Mouse (Mus musculus) myocyte (in vitro differentiated cells): Measurements from ENCODE around the gene Zdhhc17. TPM values are rescaled to one million over a fixed set of nuclear protein-coding genes. Genes with fewer than 3 reads are reported as not detected.

ENCODE experiments used
- H3K27me3 ChIP-seq: one replicate; pipeline ENCODE4 v1.6.1; 2011; ENCODE audit not compliant: control insufficient read depth, insufficient read depth, insufficient read length
- H3K36me3 ChIP-seq: one replicate; pipeline ENCODE4 v1.6.1; 2011; ENCODE audit not compliant: control insufficient read depth, insufficient read depth
- H3K4me2 ChIP-seq: one replicate; pipeline ENCODE4 v1.6.1; 2011; ENCODE audit warnings: low read depth, control low read depth
- H3K4me3 ChIP-seq: one replicate; pipeline ENCODE4 v1.5.1; 2011; ENCODE audit warnings: mild to moderate bottlenecking, control low read depth, moderate library complexity
- H3K79me2 ChIP-seq: one replicate; pipeline ENCODE4 v1.6.1; 2011; ENCODE audit not compliant: control insufficient read depth, insufficient read depth
- H3ac ChIP-seq: one replicate; pipeline ENCODE4 v1.6.1; 2011; ENCODE audit not compliant: control insufficient read depth, insufficient read length
- CEBPB ChIP-seq: IDR thresholded peaks from 2 replicates; pipeline ENCODE4 v1.6.1; 2011; ENCODE audit warnings: mild to moderate bottlenecking, moderate library complexity; ENCODE audit not compliant: poor library complexity, insufficient read depth, severe bottlenecking
- E2F4 ChIP-seq: IDR thresholded peaks from one replicate; pipeline ENCODE4 v1.6.1; 2011; ENCODE audit warnings: mild to moderate bottlenecking, control low read depth, moderate library complexity; ENCODE audit not compliant: insufficient read depth
- MAX ChIP-seq: IDR thresholded peaks from one replicate; pipeline ENCODE4 v1.6.1; 2011; ENCODE audit warnings: low read depth, mild to moderate bottlenecking, control low read depth
- MYOD1 ChIP-seq, 3 experiments: IDR thresholded peaks; one replicate each; pipeline ENCODE4 v1.6.1; 2011; ENCODE audit warnings: control low read depth in 2 of 3, low read depth in 2 of 3, mild to moderate bottlenecking in 2 of 3, moderate library complexity in 1 of 3; ENCODE audit not compliant: insufficient read length in 2 of 3, control insufficient read depth in 1 of 3
- MYOG ChIP-seq, 3 experiments: IDR thresholded peaks; one replicate each; pipeline ENCODE4 v1.6.1; 2011; ENCODE audit warnings: control low read depth in 2 of 3, low read depth in 2 of 3, mild to moderate bottlenecking in 2 of 3; ENCODE audit not compliant: insufficient read length in 2 of 3, control insufficient read depth in 1 of 3, insufficient read depth in 1 of 3
- POLR2A ChIP-seq: IDR thresholded peaks from one replicate; pipeline ENCODE4 v1.6.1; 2011; ENCODE audit warnings: low read depth, mild to moderate bottlenecking, control low read depth, moderate library complexity; ENCODE audit not compliant: insufficient read length
- POLR2AphosphoS2 ChIP-seq: IDR thresholded peaks from one replicate; pipeline ENCODE4 v1.6.1; 2011; ENCODE audit warnings: low read depth, control low read depth; ENCODE audit not compliant: insufficient read length
- REST ChIP-seq: IDR thresholded peaks from one replicate; pipeline ENCODE4 v1.6.1; 2011; ENCODE audit warnings: mild to moderate bottlenecking, control low read depth, moderate library complexity; ENCODE audit not compliant: insufficient read depth, insufficient read length
- SRF ChIP-seq: IDR thresholded peaks from one replicate; pipeline ENCODE4 v1.6.1; 2011; ENCODE audit warnings: low read depth; ENCODE audit not compliant: control insufficient read depth, insufficient read length
- TCF12 ChIP-seq: IDR thresholded peaks from one replicate; pipeline ENCODE4 v1.6.1; 2011; ENCODE audit warnings: mild to moderate bottlenecking, control low read depth; ENCODE audit not compliant: poor library complexity, insufficient read depth, severe bottlenecking
- TCF3 ChIP-seq: IDR thresholded peaks from one replicate; pipeline ENCODE4 v1.6.1; 2011; ENCODE audit warnings: low read depth, control low read depth; ENCODE audit not compliant: insufficient read length
- USF1 ChIP-seq: IDR thresholded peaks from one replicate; pipeline ENCODE4 v1.6.1; 2011; ENCODE audit warnings: low read depth, mild to moderate bottlenecking, control low read depth, moderate library complexity
- polyA plus RNA-seq: library from polyadenylated mRNA; unstranded; fragments of >200 nt; fragmentation: generic; extraction: Trizol; gene quantifications from one replicate; pipeline ENCODE4 v1.2.1, GENCODE M21; 2012; ENCODE audit warnings: missing spikeins

The Zdhhc17 gene
- polyA plus RNA-seq, 1 experiment, result 6.6 TPM

DNA sequence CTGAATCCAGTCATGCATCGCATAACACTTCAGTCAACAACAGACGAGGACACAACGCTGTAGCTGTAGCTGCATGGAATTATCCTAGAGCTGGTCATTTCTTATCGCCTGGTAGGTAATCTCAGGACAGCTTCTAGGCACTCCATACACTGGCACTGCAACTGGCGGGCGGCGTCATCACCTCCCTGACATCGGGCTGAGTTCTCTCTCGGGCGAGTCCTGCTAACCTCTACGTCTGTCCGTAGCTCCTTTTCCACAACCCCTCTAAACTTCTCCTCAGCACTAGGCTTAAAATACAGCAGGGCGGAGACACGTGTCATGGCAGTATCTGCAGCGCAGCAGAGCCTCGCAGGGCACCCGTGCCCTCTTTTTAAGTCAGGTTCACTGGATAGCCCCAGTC, 23.3 kb downstream of the Zdhhc17 start:
- H3K36me3 ChIP-seq, result peaks cover 5% of the 10 kb centered on the region
- H3K79me2 ChIP-seq, result peaks cover 43% of the 10 kb centered on the region
- no peaks in the 10 kb centered on the region for H3K27me3 ChIP-seq
- TF ChIP-seq MAX, result no peak
- TF ChIP-seq SRF, result no peak
- no peak for TF ChIP-seq USF1
- no peak for TF ChIP-seq E2F4
- no peak for TF ChIP-seq POLR2A
- no peak for TF ChIP-seq MYOD1 (IDR thresholded peaks at IDR 0.05; ENCODE audit: control insufficient read depth in 1 of 3, insufficient read length in 2 of 3, low read depth in 2 of 3)
- TF ChIP-seq CEBPB, result no peak
- no peak for TF ChIP-seq TCF12
- no peak for TF ChIP-seq MYOG (IDR thresholded peaks at IDR 0.05; ENCODE audit: control insufficient read depth in 1 of 3, insufficient read depth in 1 of 3, insufficient read length in 2 of 3, low read depth in 2 of 3)
- no peak for TF ChIP-seq REST
- no peak for TF ChIP-seq POLR2AphosphoS2
- no peak for TF ChIP-seq TCF3
- no peak overlapping the region for H3K4me3 ChIP-seq
- H3ac ChIP-seq, result no peak overlapping the region
- no peak overlapping the region for H3K4me2 ChIP-seq

GRCm38 (mm10) chr10:110982771-110983170, 27.2 kb downstream of the Zdhhc17 start:
- Histone ChIP-seq H3ac (no peak overlapping the region), H3K4me2 (no peak overlapping the region), H3K4me3 (no peak overlapping the region), H3K36me3 (peaks cover 18% of the 10 kb centered on the region), H3K27me3 (no peaks in the 10 kb centered on the region), H3K79me2 (peaks cover 10% of the 10 kb centered on the region)
- TF ChIP-seq TCF12 (no peak), MAX (no peak), REST (no peak), MYOD1 (IDR thresholded peaks at IDR 0.05; ENCODE audit: control insufficient read depth in 1 of 3, insufficient read length in 2 of 3, low read depth in 2 of 3) (no peak), MYOG (IDR thresholded peaks at IDR 0.05; ENCODE audit: control insufficient read depth in 1 of 3, insufficient read depth in 1 of 3, insufficient read length in 2 of 3, low read depth in 2 of 3) (no peak), POLR2AphosphoS2 (no peak), POLR2A (no peak), CEBPB (no peak)

DNA sequence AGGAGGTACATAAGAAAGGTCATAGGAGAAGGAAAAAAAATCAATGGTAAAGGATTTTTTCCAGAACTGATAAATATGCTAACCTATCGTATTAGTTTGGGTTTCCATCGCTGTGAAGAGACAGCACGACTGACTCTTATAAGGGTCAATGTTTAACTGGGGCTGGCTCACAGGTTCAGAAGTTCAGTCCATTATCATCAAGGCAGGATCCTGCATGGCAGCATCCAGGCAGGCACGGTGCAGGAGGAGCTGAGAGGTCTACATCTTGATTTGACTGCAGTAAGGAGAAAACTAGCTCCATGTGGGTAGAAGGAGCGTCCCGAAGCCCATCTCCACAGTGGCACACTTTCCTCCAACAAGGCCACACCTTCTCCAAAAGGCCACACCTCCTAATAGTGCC, 29.5 kb downstream of the Zdhhc17 start:
- Histone ChIP-seq H3ac (no peak overlapping the region), H3K4me2 (no peak overlapping the region), H3K36me3 (peaks cover 18% of the 10 kb centered on the region), H3K4me3 (no peak overlapping the region), H3K27me3 (no peaks in the 10 kb centered on the region), H3K79me2 (no peaks in the 10 kb centered on the region)
- no peak for TF ChIP-seq MYOD1 (IDR thresholded peaks at IDR 0.05; ENCODE audit: control insufficient read depth in 1 of 3, insufficient read length in 2 of 3, low read depth in 2 of 3)
- TF ChIP-seq POLR2AphosphoS2, result no peak

GRCm38 (mm10) chr10:110979431-110979830, 30.5 kb downstream of the Zdhhc17 start:
- Histone ChIP-seq H3K27me3 (no peaks in the 10 kb centered on the region), H3K4me2 (no peak overlapping the region), H3K36me3 (peaks cover 18% of the 10 kb centered on the region), H3K4me3 (no peak overlapping the region), H3K79me2 (no peaks in the 10 kb centered on the region), H3ac (no peak overlapping the region)
- TF ChIP-seq MAX, result no peak
- no peak for TF ChIP-seq E2F4
- TF ChIP-seq MYOD1 (IDR thresholded peaks at IDR 0.05; ENCODE audit: control insufficient read depth in 1 of 3, insufficient read length in 2 of 3, low read depth in 2 of 3), result no peak
- TF ChIP-seq SRF, result no peak
- TF ChIP-seq MYOG (IDR thresholded peaks at IDR 0.05; ENCODE audit: control insufficient read depth in 1 of 3, insufficient read depth in 1 of 3, insufficient read length in 2 of 3, low read depth in 2 of 3), result no peak
- TF ChIP-seq TCF3, result no peak
- TF ChIP-seq CEBPB, result no peak
- TF ChIP-seq USF1, result no peak
- TF ChIP-seq POLR2A, result no peak

GRCm38 (mm10) chr10:110977379-110977778, 32.6 kb downstream of the Zdhhc17 start:
- Histone ChIP-seq H3K4me2 (no peak overlapping the region), H3K79me2 (no peaks in the 10 kb centered on the region), H3ac (no peak overlapping the region), H3K36me3 (peaks cover 33% of the 10 kb centered on the region), H3K4me3 (no peak overlapping the region), H3K27me3 (no peaks in the 10 kb centered on the region)
- no peak for TF ChIP-seq E2F4
- TF ChIP-seq SRF, result no peak
- no peak for TF ChIP-seq CEBPB
- no peak for TF ChIP-seq MAX
- no peak for TF ChIP-seq MYOD1 (IDR thresholded peaks at IDR 0.05; ENCODE audit: control insufficient read depth in 1 of 3, insufficient read length in 2 of 3, low read depth in 2 of 3)
- no peak for TF ChIP-seq POLR2AphosphoS2
- TF ChIP-seq MYOG (IDR thresholded peaks at IDR 0.05; ENCODE audit: control insufficient read depth in 1 of 3, insufficient read depth in 1 of 3, insufficient read length in 2 of 3, low read depth in 2 of 3), result no peak
- no peak for TF ChIP-seq TCF12
- no peak for TF ChIP-seq USF1
- TF ChIP-seq REST, result no peak
